Mouse (Mus musculus): ENCODE data around the gene Crybb1. TPM values are rescaled to one million over a fixed set of nuclear protein-coding genes. Genes with fewer than 3 reads are reported as not detected.

Crybb1 gene
- polyA plus RNA-seq, 1 experiment from 2014 or later = 4.5 TPM

DNA sequence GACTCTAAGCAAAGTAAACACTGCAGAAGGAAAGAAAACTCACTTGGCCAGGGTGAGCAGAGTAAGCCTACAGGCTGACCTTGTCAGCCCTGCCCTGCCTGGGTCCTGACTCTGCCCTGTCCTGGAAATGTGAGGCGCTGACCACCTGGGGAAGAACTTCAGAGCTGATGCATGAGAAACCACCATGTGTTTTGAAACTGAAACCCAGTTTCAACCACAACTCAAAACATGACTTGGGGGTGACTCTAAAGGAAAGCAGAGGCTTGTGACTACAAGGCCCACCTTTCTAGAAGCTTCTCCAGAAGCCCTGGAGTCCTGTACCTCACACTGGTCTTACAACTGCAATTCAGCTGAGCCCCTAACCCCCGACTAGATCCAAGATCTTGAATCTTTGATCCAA is 17.3 kb downstream of the Crybb1 start:
- Histone ChIP-seq H3K4me3 (no peak overlapping the region), H3K27me3 (peaks cover 33% of the 10 kb centered on the region), H3K9me3 (no peaks in the 10 kb centered on the region), H3K4me2 (no peak overlapping the region), H3K4me1 (peaks cover 7% of the 10 kb centered on the region), H3K36me3 (no peaks in the 10 kb centered on the region), H3K9ac (no peak overlapping the region), H3K27ac (no peak overlapping the region)
- no peak for ATAC-seq (ENCODE audit: borderline replicate concordance, extremely low read depth, low FRiP score, low TSS enrichment)
- WGBS = 34% methylated on average over 2 of the region's 2 CpGs

GRCm38 (mm10) chr5:112273746-112274463 is 18.3 kb downstream of the Crybb1 start:
- Histone ChIP-seq H3K9ac (no peak overlapping the region), H3K27ac (no peak overlapping the region), H3K36me3 (no peaks in the 10 kb centered on the region), H3K9me3 (no peaks in the 10 kb centered on the region), H3K4me2 (no peak overlapping the region), H3K4me3 (no peak overlapping the region), H3K4me1 (peaks cover 17% of the 10 kb centered on the region), H3K27me3 (peaks cover 25% of the 10 kb centered on the region)
- WGBS = 48% methylated on average over 2 of the region's 2 CpGs
- ATAC-seq (ENCODE audit: borderline replicate concordance, extremely low read depth, low FRiP score, low TSS enrichment) = no peak

- Histone ChIP-seq H3K27ac (no peak overlapping the region), H3K4me3 (no peak overlapping the region), H3K9ac (no peak overlapping the region), H3K4me2 (peak overlapping the region; percentile 59), H3K27me3 (peaks cover 13% of the 10 kb centered on the region), H3K9me3 (no peaks in the 10 kb centered on the region), H3K4me1 (peaks cover 28% of the 10 kb centered on the region), H3K36me3 (no peaks in the 10 kb centered on the region)
- 41% methylated on average over 4 of the region's 4 CpGs for WGBS
- ATAC-seq (ENCODE audit: borderline replicate concordance, extremely low read depth, low FRiP score, low TSS enrichment) = no peak
Observed at GRCm38 (mm10) chr5:112275021-112275804, 19.6 kb downstream of the Crybb1 start.

DNA sequence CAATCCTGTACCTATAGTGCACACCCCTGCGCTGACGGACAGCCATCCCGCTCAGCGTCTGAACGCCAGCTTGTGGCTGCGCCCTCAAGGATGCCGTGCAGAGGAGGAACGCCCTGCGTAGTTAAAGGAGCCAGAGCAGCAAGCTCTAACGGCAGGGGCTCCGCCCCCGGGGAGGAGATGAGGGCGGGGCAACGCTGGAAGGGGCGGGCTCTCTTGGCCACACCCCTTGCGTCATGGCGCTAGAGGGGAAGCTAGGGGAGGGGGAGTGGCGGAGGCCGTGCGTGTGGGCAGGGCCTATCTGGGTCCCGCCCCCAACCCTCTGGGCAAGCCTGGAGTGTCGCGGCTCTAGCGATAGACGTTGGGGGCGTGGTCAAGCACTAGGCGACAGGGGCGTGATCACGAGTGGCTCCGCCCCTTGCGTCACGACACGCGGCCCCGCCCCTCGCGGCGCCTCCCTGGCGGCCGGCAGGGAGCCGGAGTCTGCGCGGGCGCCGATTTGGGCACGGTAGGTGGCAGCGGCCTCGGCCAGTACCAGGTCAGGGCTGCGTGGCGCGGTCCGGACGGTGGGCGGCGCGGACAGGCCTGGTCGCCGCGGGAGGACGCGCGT is 20.8 kb downstream of the Crybb1 start, which contains the start of gene Tpst2:
Gene Tpst2, plus strand, starts transcription at position 425 of the 607 bp plus-strand sequence.
- peak within 1 kb of the TSS; percentile 57 for H3K27ac ChIP-seq
- peak; percentile 96 for ATAC-seq (ENCODE audit: borderline replicate concordance, extremely low read depth, low FRiP score, low TSS enrichment)
- H3K27me3 ChIP-seq = 0 out of 2 replicates have a peak, but pooled peaks cover 3% of the 10 kb centered on the region
- H3K4me1 ChIP-seq = peaks cover 39% of the 10 kb centered on the region
- H3K9me3 ChIP-seq = no peaks in the 10 kb centered on the region
- peak within 1 kb of the TSS; percentile 79 for H3K4me3 ChIP-seq
- H3K4me2 ChIP-seq = peak within 1 kb of the TSS; percentile 82
- peak within 1 kb of the TSS; percentile 76 for H3K9ac ChIP-seq
- WGBS = under 1% methylated on average over 48 of the region's 62 CpGs
- H3K36me3 ChIP-seq = no peaks in the 10 kb centered on the region

- Histone ChIP-seq H3K36me3 (no peaks in the 10 kb centered on the region), H3K27me3 (no peaks in the 10 kb centered on the region), H3K9me3 (no peaks in the 10 kb centered on the region), H3K9ac (peak overlapping the region; percentile 76), H3K4me2 (peak overlapping the region; percentile 82), H3K27ac (peak overlapping the region; percentile 54), H3K4me3 (peak overlapping the region; percentile 79), H3K4me1 (peaks cover 45% of the 10 kb centered on the region)
- under 1% methylated on average over 19 of the region's 24 CpGs for WGBS
- no peak for ATAC-seq (ENCODE audit: borderline replicate concordance, extremely low read depth, low FRiP score, low TSS enrichment)
Observed at GRCm38 (mm10) chr5:112276907-112277348, 21.3 kb downstream of the Crybb1 start.

DNA sequence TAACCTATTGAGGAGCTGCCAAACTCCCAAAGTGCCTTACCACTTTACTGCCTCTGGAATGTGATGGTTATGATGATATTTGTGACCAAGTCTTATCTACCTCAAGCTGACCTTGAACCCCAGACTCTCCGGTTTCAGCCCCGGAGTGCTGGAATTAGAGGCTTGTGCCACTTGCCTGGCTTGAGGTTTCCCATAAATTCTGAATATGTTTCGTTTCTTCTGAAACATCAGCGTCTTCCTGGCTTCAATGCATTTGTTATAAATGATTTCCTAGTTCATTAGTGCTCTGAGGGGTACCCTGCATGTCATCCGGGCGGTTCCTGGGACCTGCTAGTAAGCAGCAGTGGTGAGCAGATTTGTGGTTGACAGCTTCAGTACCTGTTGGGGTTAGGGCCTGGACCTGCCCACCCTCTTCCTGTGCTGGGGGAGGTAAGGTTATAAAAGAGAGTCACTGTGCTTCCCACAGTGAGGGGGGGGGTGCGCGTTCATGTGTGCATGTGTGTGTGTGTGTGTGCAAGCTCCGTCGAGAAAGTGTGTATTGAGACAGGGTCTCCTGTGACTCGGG is 22.4 kb downstream of the Crybb1 start:
- WGBS = 74% methylated on average over 11 of the region's 11 CpGs
- Histone ChIP-seq H3K4me3 (peak overlapping the region; percentile 79), H3K36me3 (no peaks in the 10 kb centered on the region), H3K9me3 (no peaks in the 10 kb centered on the region), H3K27me3 (no peaks in the 10 kb centered on the region), H3K27ac (no peak overlapping the region), H3K9ac (no peak overlapping the region; the same call in 1 of the 2 replicates), H3K4me2 (peak overlapping the region; percentile 82), H3K4me1 (peaks cover 55% of the 10 kb centered on the region)
- ATAC-seq (ENCODE audit: borderline replicate concordance, extremely low read depth, low FRiP score, low TSS enrichment) = no peak

DNA sequence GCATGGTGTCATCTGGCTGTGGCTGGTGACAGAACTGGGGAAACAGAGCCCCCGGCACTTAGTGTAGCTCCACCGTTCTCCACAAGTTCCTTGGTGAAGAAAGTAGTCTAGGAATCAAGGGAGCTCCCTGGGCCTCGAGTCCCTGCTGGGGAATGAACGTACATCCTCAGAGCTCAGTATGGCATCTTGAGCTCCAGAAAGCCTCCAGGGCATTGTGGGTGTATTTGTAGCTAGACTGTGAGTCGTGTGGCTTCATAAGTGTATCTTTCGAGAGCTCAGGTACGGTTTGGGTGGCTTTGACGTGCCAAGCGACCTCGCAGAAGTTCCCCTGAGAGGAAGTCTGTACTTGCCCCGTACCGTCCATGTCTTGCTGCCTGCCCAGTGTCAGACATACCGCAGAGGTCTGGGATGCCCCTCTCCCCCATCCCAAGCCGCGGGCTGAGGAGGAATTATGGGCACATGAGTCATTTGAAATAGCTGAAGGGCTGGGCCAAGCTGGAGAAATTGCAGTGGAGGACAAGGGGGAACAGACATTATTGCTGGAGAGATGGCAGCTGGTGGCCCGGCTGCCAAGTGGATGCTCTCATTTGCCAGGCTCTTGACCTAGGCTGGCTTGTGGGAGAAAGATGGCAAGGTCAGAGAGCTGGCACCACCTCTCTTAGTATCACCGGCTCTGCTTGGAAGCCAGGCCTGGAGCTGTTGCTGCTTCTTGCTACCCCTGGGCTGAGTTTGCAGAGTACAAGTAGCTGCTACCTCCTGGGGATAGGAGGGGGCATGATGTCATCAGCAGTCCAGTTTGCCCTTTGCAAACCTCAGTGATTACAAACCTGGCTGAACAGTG is 23.8 kb downstream of the Crybb1 start:
- Histone ChIP-seq H3K27me3 (no peaks in the 10 kb centered on the region), H3K27ac (peak overlapping the region; percentile 26; the same call in 1 of the 2 replicates), H3K4me3 (no peak overlapping the region), H3K4me1 (peaks cover 64% of the 10 kb centered on the region), H3K9ac (no peak overlapping the region), H3K36me3 (no peaks in the 10 kb centered on the region), H3K9me3 (no peaks in the 10 kb centered on the region), H3K4me2 (0 out of 2 replicates have a peak overlapping the region, but pooled peaks have one; percentile 82)
- WGBS = 85% methylated on average over 17 of the region's 17 CpGs
- ATAC-seq (ENCODE audit: borderline replicate concordance, extremely low read depth, low FRiP score, low TSS enrichment) = no peak

- WGBS = 70% methylated on average over 7 of the region's 7 CpGs
- Histone ChIP-seq H3K9me3 (no peaks in the 10 kb centered on the region), H3K36me3 (no peaks in the 10 kb centered on the region), H3K9ac (no peak overlapping the region), H3K27ac (peak overlapping the region; percentile 26; the same call in 1 of the 2 replicates), H3K4me3 (no peak overlapping the region), H3K27me3 (no peaks in the 10 kb centered on the region), H3K4me2 (no peak overlapping the region), H3K4me1 (peaks cover 71% of the 10 kb centered on the region)
- ATAC-seq (ENCODE audit: borderline replicate concordance, extremely low read depth, low FRiP score, low TSS enrichment) = no peak
Observed at GRCm38 (mm10) chr5:112280151-112280550, 24.5 kb downstream of the Crybb1 start.

DNA sequence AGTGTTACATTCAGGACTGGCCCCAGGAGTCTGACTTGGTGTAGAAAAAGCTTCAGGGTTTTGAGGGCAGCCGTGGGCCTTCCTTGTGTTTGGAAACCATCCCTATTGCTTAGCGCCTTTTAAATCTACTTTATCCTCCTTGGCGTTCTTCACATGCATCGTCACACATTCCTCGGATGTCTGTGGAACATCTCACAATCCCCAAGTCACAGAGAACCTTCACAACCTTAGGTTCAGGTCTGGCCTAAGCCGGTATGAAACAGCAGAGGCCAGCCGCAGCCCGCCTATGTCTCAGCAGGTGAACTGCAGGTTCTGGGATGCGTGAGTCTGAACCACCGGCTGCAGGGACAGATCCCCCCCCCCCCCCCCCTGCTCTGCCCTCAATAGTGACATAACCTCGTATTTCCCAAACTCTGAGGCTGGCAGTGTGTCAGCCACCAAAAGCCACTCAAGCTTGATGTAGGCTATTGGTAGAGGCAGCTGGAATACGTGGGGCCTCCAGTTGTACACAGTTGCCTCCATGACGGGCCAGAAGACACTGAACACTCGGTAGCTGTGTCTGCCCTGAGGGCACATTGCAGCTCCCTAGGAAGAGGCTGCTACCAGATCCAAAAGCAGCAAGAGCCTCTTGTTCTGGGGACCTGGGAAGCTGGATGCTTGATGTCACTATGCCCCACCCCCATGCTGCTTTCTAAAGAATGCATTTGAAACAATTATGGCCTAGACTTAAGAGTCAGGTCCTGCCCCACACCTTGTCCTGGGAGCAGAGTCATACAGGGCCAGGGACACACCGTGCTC is 25.4 kb downstream of the Crybb1 start:
- Histone ChIP-seq H3K27me3 (no peaks in the 10 kb centered on the region), H3K9ac (no peak overlapping the region), H3K4me3 (no peak overlapping the region), H3K9me3 (no peaks in the 10 kb centered on the region), H3K36me3 (no peaks in the 10 kb centered on the region), H3K4me1 (peaks cover 71% of the 10 kb centered on the region), H3K4me2 (no peak overlapping the region), H3K27ac (peak overlapping the region; percentile 26; the same call in 1 of the 2 replicates)
- ATAC-seq (ENCODE audit: borderline replicate concordance, extremely low read depth, low FRiP score, low TSS enrichment) = no peak
- 52% methylated on average over 15 of the region's 15 CpGs for WGBS

DNA sequence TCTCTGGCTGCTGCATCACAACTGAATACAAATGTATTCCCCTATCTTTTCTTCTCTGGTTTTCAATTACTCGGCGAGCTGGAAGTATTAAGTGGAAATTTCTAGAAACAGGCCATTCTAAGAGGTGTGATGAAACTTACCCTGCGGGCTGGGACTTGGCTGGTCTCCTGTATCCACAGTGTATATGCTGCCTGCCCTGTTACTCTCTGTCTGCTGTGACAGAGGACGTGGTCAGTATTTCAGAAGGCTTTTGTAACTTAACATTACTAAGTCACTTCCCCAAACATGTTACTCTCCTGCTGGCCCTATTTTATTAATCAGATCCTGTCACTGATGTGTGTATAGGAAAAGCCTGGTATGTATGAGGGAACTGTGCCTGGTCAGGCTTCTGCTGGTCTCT is 26.1 kb downstream of the Crybb1 start:
- H3K4me3 ChIP-seq = no peak overlapping the region
- WGBS = 64% methylated on average over 4 of the region's 4 CpGs
- no peak overlapping the region for H3K9ac ChIP-seq
- H3K27me3 ChIP-seq = no peaks in the 10 kb centered on the region
- no peaks in the 10 kb centered on the region for H3K9me3 ChIP-seq
- no peaks in the 10 kb centered on the region for H3K36me3 ChIP-seq
- peaks cover 76% of the 10 kb centered on the region for H3K4me1 ChIP-seq
- H3K27ac ChIP-seq = peak overlapping the region; percentile 22; the same call in 1 of the 2 replicates
- no peak overlapping the region for H3K4me2 ChIP-seq
- no peak for ATAC-seq (ENCODE audit: borderline replicate concordance, extremely low read depth, low FRiP score, low TSS enrichment)

All from lung, embryonic 15.5 days (tissue).